Mouse (Mus musculus): ENCODE data around the gene Coa5.

- TF ChIP-seq CTCF (IDR thresholded peaks at IDR 0.05; ENCODE audit: low read depth) (no peak), EP300 (IDR thresholded peaks at IDR 0.05; ENCODE audit: low read depth) (no peak)
Measured at GRCm38 (mm10) chr1:37477928-37478327, 48.0 kb upstream of the Coa5 start.
